Mouse (Mus musculus): ENCODE results near the gene Myh6.
"Not testable (repeated sequence)": the region's sequence is repeated elsewhere in the genome, so short reads cannot be mapped to it uniquely, and the experiment has no call there.

Gene Myh6

GRCm38 (mm10) chr14:54994136-54994868 is 27.6 kb upstream of the Myh6 start, which contains the start of gene Myh7:
TSS of gene Myh7 (minus strand) at chr14:54994626.
- DNase-seq: no peak

GRCm38 (mm10) chr14:54993636-54994035 is 26.9 kb upstream of the Myh6 start:
- no peak for DNase-seq

- no peak for DNase-seq
Measured at GRCm38 (mm10) chr14:54992196-54992595, 25.5 kb upstream of the Myh6 start.

GRCm38 (mm10) chr14:54989886-54990441 is 23.2 kb upstream of the Myh6 start:
- DNase-seq: no peak

GRCm38 (mm10) chr14:54988882-54989281 is 22.2 kb upstream of the Myh6 start:
- no peak for DNase-seq

GRCm38 (mm10) chr14:54988350-54988874 is 21.7 kb upstream of the Myh6 start:
- DNase-seq: not testable (repeated sequence)

- no peak for DNase-seq
Measured at GRCm38 (mm10) chr14:54981934-54982333, 15.2 kb upstream of the Myh6 start.

- no peak for DNase-seq
Measured at GRCm38 (mm10) chr14:54978664-54979063, 11.9 kb upstream of the Myh6 start.

- DNase-seq: no peak
Measured at GRCm38 (mm10) chr14:54976633-54977032, 9.9 kb upstream of the Myh6 start, which contains the start of gene Gm17428. TSS of gene Gm17428 (plus strand) at chr14:54976933.

GRCm38 (mm10) chr14:54974068-54974791 is 7.5 kb upstream of the Myh6 start:
- DNase-seq: no peak

- not testable (repeated sequence) for DNase-seq
Measured at GRCm38 (mm10) chr14:54972786-54973185, 6.1 kb upstream of the Myh6 start.

- DNase-seq: no peak
Measured at GRCm38 (mm10) chr14:54968344-54968743, 1.6 kb upstream of the Myh6 start.

- no peak for DNase-seq
Measured at GRCm38 (mm10) chr14:54967874-54968273, 1.1 kb upstream of the Myh6 start.

GRCm38 (mm10) chr14:54965631-54966030 is 1.1 kb downstream of the Myh6 start:
- no peak for DNase-seq

- no peak for DNase-seq
Measured at GRCm38 (mm10) chr14:54965044-54965443, 1.7 kb downstream of the Myh6 start.

- DNase-seq: no peak
Measured at GRCm38 (mm10) chr14:54963727-54964126, 3.0 kb downstream of the Myh6 start.

GRCm38 (mm10) chr14:54962714-54963113 is 4.0 kb downstream of the Myh6 start:
- no peak for DNase-seq

GRCm38 (mm10) chr14:54961487-54961886 is 5.2 kb downstream of the Myh6 start:
- no peak for DNase-seq

- DNase-seq: no peak
Measured at GRCm38 (mm10) chr14:54960769-54961168, 6.0 kb downstream of the Myh6 start.

- DNase-seq: not testable (repeated sequence)
Measured at GRCm38 (mm10) chr14:54959853-54960613, 6.7 kb downstream of the Myh6 start.

GRCm38 (mm10) chr14:54959197-54959596 is 7.5 kb downstream of the Myh6 start:
- DNase-seq: no peak

- no peak for DNase-seq
Measured at GRCm38 (mm10) chr14:54958503-54958902, 8.2 kb downstream of the Myh6 start.

GRCm38 (mm10) chr14:54956533-54956932 is 10.2 kb downstream of the Myh6 start:
- no peak for DNase-seq

All from kidney, adult 18-20 months (tissue).